Mouse (Mus musculus) c-Kit-positive CD71-negative TER-119-negative erythroid progenitor cells, embryonic 14.5 days (primary cell): ENCODE measurements around the gene Rnf224.
"Not testable (repeated sequence)": the region's sequence is repeated elsewhere in the genome, so short reads cannot be mapped to it uniquely, and the experiment has no call there.

ENCODE experiments used
- DNase-seq: peaks from one replicate; pipeline ENCODE4 v3.0.0-alpha.2; 2013; ENCODE audit warnings: low read depth

Rnf224 gene

DNA sequence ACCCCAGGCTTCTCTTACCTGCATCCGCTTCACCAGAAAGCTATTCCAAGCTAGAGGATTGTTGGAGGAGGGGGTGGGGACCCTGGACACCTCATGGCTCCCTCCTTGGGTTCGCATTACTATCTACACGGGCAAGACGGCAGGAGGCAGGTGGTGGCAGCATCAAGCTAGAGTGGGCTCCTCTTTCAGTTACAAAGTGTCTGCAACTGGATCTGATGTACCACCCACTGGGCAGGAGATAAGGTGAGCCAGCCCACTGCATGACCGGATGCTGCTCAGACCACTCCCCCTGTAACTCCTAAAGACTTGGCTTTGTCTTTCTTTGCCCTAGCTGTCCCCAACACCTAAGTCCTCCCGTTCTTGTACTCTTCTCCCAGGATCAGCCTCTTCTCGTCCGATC lies at the start of gene Rnf224:
Gene Rnf224 (minus strand): TSS at position 174 of the 400 bp plus-strand sequence.
- DNase-seq: no peak

- no peak for DNase-seq
Observed at GRCm38 (mm10) chr2:25286314-25286713, 49.7 kb upstream of the Rnf224 start.

GRCm38 (mm10) chr2:25285551-25285950 lies 49.0 kb upstream of the Rnf224 start:
- no peak for DNase-seq

GRCm38 (mm10) chr2:25278928-25279882 lies 42.6 kb upstream of the Rnf224 start:
- DNase-seq: peak; percentile 94

DNA sequence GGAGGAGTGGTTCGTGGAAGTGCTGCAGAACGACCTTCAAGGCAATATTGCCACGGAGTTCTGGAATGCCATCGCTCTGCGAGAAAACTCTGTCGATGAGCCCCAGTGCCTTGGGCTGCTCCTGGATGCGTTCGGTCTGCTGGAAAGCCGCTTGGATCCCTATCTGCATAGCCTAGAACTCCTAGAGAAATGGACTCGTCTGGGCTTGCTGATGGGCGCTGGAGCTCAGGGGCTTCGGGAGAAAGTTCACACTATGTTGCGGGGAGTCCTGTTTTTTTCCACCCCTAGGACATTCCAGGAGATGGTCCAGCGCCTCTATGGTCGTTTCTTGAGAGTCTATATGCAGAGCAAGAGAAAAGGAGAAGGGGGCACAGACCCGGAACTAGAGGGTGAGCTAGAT lies 36.4 kb upstream of the Rnf224 start:
- no peak for DNase-seq

GRCm38 (mm10) chr2:25272515-25272914 lies 35.9 kb upstream of the Rnf224 start:
- no peak for DNase-seq

- DNase-seq: peak; percentile 98
Observed at GRCm38 (mm10) chr2:25271827-25272511, 35.4 kb upstream of the Rnf224 start, which contains the start of the genes Ssna1 and Anapc2. Ssna1 (minus strand) TSS chr2:25272438. Anapc2 (plus strand) TSS chr2:25272478.

- DNase-seq: no peak
Observed at GRCm38 (mm10) chr2:25267746-25268309, 31.2 kb upstream of the Rnf224 start.

DNA sequence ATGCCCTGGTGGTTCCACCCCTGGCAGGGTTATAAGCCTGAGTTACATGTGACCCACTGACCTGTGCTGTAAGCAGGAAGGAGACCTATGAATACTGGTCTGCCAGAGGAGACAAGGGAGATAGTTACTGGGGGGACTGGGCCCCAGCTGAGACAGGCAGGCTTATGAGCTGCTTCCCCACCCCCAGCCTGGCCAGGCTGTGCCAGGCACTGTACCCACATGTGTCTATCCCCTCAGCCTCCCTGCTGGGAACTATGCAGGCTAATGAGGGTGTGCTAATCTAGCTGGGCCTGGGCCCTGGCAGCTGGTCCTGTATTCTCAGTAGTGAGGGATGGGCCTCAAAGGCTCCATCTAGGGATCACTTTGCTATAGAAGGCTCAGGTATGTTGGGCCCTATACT lies 30.7 kb upstream of the Rnf224 start:
- DNase-seq: no peak

DNA sequence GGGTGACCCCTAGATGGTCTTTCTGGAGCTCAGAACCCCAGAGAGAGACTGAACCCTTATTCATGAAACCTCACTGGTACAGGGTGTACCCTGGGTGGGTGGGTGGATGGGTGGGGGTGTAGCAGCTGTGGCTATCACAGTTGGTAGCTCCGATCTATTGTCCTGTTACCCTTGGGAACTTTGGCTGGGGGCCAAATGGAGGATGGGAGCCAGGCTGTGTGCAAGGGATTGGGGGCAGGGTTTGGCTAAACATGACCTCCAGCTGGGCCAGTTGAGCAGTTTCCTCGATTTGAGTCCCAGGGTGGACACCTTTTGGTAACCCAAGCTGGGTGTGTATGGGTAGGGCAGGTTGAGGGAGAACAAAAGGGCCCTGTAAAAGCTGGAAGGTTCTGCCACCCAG lies 30.1 kb upstream of the Rnf224 start:
- DNase-seq: no peak

GRCm38 (mm10) chr2:25265897-25266656 lies 29.5 kb upstream of the Rnf224 start:
- DNase-seq: no peak

GRCm38 (mm10) chr2:25264851-25265250 lies 28.3 kb upstream of the Rnf224 start:
- DNase-seq: no peak

DNA sequence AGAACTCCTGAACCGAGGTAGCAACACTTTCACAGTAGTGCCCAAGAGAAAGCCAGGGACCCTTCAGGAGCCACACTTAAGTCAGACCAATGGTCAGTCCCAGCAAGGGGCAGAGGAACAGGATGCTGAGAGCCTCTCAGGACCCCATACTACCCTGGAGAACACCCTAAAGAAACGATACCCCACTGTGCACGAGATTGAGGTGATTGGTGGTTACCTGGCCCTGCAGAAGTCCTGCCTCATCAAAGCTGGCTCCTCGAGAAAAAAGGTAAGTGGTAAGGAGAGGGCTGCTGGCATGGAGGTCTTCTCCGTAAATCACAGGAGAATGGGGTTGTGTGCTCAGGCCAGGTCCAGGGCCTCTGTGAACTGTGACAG lies 27.7 kb upstream of the Rnf224 start:
- no peak for DNase-seq

DNA sequence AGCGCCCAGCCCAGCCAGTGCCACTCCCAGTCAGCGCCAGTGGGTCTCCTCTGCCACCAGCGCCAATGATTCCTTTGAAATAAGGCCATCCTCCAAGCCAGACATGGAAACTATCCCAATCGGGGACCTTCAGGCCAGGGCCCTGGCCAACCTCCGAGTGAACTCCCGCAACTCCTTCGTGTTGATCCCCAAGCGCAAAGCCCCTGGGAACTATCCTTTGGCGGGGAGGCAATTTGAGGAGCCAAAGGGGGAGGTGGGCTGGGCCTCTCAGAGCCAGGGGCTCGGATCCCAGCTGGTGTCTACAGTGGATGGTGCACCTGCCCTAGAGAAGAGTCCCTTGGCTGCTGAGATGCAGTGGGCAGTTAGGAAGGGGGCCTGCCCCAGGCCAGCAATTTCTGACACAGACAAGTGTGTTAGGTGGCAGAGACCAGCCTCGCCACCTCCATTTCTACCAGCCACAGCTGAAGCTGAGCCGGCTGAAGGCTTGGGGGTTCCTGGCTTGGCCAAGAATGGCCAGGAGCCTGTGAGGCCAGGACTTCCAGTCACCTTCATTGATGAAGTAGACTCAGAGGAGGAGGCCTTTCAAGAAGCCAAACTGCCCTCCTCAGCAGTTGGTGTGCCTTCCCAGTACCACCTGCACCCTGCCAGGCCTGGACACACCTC lies 27.2 kb upstream of the Rnf224 start:
- DNase-seq: no peak

- DNase-seq: no peak
Observed at GRCm38 (mm10) chr2:25262795-25263622, 26.4 kb upstream of the Rnf224 start.

- DNase-seq: peak; percentile 89
Observed at GRCm38 (mm10) chr2:25262291-25262767, 25.7 kb upstream of the Rnf224 start, which contains the start of gene Tprn. Tprn (plus strand) TSS chr2:25262618.

GRCm38 (mm10) chr2:25261870-25262269 lies 25.3 kb upstream of the Rnf224 start:
- DNase-seq: no peak

DNA sequence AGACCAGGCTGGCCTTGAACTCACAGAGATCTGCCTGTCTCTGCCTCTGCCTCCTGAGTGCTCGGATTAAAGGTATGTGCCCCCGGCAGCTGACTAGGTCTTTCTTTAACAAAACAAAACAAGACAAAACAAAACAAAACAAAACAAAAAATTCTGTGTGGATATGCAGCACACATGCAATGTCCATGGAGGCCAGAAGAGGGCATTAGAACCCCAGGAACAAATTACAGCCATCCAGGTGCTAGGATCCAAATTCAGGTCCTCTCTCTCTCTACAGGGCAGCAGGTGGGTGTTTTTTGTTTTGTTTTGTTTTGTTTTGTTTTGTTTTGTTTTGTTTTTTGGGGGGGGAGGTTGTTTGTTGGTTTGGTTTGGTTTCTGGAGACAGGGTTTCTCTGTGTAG lies 22.3 kb upstream of the Rnf224 start:
- no peak for DNase-seq

DNA sequence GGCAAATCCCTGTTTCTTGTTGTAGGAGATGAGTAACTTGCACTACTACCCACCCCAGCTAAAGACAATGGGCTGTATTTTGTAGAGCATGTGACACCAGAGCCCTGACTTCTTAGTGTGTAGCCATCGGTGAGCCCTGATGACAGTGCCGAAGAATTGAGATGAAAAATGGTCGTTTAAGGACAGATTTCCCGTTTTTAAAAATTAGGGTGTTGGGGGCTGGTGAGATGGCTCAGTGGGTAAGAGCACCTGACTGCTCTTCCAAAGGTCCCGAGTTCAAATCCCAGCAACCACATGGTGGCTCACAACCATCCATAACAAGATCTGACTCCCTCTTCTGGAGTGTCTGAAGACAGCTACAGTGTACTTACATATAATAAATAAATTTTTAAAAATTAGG lies 20.7 kb upstream of the Rnf224 start:
- DNase-seq: not testable (repeated sequence)

DNA sequence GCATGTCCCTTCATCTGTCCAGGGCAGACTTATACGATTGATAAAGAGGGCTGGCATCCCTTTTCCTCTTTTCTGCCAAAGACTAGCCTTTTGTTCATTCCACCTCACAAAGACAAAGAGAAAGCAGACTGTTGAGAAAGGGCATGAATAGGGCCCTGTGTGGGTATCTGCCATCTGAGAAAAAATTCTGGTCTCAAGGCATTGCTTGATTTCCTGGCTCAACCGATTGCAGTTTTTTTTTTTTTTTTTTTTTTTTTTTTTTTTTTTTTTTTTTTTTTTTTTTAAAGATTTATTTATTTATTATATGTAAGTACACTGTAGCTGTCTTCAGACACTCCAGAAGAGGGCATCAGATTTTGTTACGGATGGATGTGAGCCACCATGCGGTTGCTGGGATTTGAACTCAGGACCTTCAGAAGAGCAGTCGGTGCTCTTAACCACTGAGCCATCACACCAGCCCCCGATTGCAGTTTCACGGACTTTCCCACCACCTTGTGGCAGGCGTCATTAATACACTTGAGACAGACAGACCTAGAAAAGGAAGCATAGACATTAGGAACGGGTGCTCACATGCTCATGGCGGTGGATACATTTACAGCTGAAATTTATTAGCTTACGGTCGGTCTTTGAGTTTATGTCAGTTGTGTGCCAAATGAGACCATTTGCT lies 20.0 kb upstream of the Rnf224 start:
- peak; percentile 78 for DNase-seq
